Mouse (Mus musculus) adrenal gland, adult 8-10 months (tissue): ENCODE results near the gene Dab2ip. TPM values are rescaled to one million over a fixed set of nuclear protein-coding genes. Genes with fewer than 3 reads are reported as not detected.

Experiments used
- DNase-seq: peaks from one replicate; pipeline ENCODE4 v3.0.0; 2022
- total RNA-seq, 4 experiments: library from RNA; stranded (reverse); gene quantifications; 2 replicates each; pipeline ENCODE4 v1.2.4; 2022

Gene Dab2ip
- total RNA-seq, 4 experiments from 2014 or later, result 84.5 to 95.8 (median 90.0) TPM

DNA sequence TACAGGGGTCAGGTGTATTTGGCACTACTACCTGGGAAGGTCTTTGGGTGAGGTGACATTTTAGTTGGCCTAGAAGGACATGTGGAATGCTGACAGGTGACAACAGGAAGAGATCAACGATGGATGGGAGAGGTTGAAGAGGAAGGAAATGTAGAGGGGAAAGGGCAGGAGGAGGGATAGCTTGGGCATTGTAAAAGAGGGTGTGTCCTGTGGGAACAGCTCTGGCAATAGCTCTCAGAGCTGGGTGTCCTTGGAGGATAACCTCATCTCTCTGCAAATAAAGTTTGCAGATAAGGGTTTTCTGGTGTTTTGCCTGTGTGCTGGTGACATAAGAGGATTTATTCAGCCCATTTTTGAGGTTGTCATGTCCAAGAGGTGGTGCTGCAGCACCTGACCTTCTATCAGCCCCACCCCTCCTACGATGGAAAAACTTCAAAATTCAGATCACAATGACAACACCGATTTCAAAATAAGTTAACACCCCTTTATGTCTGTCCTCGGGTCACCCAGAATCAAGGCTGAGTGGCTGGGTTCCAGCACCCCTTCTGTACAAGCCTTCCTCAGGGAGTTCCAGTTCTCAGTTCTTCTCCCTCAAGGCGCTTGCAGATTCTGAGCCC, 101.6 kb downstream of the Dab2ip start:
- DNase-seq, result peak; percentile 53

DNA sequence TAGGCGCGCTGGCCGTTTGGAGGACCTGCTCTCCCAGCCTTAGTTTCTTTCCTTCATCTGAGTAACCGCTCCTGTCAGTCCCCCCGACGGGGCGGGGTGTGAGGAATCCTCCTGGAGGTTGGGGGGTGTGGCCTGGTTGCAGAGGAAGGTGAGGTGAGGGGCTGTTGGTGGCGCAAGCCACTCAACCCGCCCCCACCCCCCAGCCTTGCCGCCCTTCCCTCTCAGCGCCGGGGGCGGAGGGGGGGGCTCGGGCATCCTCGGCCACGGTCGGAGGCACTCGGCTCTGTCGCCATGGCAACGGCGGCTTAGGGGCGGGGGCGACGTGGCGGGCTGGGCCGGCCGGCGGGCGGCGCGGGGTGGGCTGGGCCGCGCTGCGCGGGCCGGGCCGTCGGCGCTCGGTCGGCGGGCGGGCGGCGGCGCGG, 102.9 kb downstream of the Dab2ip start:
- DNase-seq, result peak; percentile 58

DNA sequence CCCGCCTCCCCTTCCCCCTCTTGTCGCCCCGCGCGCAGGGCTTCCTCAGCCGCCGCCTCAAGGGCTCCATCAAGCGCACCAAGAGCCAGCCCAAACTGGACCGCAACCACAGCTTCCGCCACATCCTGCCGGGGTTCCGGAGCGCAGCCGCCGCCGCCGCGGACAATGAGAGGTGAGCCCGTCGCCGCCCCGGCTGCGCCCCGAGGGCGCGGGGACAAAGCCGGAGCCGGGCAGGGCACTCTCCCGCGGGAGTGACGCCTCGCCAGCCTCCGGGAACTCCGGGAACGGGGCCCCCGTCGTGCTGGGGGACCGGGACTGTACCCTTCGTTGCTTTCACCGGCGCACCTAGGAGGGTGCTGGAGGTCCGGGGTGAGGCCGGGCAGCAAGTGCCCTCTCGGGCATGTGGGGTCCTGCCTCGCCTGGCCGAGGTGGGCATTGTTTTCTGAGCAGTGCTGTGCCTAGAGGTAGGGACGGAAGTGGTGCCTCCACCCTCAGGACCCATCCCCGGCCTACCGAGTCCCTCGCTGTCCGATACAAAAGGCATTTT, 103.5 kb downstream of the Dab2ip start:
- peak; percentile 52 for DNase-seq

DNA sequence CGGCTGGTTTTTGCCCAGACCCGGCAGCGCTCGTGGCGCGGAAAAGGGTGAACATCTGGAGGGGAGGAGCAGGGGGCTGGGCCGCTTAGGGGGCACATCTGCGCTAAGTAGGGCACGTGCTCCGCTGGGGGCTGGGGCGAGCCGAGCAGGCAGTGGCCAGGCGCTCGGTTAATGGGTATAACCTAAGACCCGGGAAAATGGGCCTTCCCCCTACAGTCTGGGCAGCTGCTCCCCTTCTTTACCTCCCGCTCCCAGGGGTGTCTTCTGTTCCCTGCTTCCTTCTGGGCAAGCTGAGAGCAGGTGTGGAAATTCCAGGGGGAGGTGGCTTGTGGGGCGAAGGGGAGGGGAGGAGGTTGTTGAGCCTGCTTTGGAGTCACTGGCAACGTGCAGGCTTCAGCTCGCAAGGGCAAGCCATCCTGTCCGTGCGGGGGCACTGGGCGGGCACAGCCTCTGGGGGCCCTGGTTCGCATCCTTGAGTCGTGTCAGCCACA, 104.0 kb downstream of the Dab2ip start:
- no peak for DNase-seq

DNA sequence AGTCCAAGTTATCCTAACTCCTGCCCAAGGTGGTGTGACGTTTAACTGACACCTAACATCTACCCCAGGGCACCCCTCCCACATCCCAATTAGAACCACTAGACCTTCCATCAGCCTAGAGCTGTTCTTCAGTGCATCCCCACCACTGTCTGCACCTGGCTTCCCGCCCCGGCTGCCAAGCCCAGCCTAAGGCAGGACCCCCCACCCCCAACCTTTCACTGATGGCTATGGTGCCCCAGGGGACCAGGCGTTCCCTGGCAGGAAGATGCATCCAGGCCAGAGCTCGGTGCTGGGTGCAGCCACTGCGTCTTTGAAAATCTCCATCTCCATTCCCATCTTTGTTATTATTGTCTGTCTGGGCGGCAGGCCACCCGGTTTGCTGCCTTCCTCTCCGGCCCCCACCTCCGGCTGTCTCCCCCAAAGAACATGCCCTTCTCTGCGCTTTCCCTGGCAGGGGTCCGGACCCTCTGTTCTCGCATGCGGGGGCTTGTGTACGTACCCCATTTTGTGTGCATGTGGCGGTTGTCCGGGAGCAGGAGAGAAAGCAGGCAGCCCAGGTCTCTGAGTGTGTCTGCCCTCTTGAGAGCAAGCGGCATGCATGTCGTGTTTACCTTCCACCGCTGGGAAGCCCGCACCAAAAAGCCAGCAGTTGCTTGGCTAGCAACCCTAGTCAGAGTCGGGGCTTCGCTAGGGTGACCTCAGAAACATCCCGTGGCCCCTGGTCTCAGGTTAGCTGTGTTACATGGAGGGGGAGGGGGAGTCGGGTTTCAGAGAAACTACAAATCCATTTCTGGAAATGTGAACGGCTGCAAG, 104.9 kb downstream of the Dab2ip start:
- no peak for DNase-seq

DNA sequence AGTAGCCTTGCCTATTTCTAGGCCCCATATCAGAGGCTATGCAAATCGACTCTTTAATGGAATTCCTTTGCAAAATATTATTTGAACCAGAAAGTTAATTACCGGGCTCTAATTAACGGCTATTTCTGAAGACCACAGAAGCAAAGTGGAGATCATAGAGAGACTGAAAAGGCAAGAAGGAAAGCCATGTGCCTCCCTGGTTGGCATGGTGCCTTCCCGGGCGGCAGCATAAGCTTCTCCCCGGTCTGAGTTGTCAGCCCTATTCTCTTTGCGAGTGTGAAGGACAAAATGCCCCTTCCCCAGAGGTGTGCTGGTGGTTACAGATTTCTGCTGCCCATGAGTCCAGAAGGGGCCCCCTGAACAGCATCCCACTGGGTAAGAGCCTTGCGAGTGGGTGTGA, 109.7 kb downstream of the Dab2ip start:
- DNase-seq, result no peak

DNA sequence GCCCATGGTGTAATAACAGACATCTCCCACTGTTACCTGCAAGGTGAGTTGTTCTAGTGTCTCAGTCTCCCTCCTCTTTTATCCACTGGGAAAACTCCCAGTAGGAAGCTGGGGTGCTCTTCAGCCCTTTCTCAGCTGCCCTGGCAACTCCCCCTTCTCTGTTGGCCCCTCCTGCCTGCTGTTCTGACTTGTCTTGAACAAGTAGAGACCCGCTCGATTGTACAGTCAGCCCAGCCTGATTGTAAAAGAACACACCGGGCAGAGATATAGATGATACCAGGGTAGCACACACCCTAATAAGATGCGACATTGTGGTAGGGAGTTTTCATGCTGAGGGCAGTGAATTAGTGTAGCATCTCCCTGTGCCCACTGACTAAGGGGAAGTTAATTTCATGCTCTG, 111.2 kb downstream of the Dab2ip start:
- no peak for DNase-seq

DNA sequence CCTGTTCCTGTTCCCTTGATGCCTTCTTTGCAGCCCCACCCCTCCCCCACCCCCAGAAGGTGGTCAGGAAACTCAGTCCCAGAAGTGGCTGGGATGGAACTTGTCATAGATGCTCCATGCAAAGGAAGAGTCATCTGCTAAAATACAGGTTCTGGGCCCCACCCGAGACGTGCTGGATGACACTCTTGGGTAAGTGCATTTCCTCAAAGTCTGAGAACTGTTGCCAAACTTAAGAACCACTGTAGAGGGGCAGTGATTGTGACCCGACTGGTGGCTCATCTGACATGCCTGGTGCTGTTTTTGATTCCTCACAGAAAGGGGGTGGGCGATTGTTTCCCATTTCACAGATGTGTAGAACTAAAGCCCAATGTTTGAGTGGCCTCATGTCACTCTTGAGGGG, 111.7 kb downstream of the Dab2ip start:
- DNase-seq, result no peak

DNA sequence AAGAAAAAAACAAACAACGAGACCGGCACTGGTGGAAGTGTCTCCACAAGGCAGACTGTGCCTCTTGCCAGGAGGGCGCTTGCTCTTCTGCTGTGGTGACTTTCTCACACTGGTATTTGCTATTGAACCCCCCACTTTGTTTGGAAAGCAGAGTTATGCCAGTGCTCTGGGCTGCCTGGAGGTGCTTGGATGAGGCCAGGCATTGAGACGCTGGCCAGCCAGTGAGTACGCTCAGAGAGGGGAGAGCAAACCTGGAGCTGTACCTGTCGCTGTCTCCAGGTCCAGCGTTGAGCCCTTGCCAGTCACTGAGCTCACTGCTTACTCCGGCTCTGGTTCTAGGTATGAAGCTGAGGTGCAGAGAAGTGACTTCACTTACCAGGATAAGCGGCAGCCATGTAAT, 112.2 kb downstream of the Dab2ip start:
- DNase-seq, result no peak

DNA sequence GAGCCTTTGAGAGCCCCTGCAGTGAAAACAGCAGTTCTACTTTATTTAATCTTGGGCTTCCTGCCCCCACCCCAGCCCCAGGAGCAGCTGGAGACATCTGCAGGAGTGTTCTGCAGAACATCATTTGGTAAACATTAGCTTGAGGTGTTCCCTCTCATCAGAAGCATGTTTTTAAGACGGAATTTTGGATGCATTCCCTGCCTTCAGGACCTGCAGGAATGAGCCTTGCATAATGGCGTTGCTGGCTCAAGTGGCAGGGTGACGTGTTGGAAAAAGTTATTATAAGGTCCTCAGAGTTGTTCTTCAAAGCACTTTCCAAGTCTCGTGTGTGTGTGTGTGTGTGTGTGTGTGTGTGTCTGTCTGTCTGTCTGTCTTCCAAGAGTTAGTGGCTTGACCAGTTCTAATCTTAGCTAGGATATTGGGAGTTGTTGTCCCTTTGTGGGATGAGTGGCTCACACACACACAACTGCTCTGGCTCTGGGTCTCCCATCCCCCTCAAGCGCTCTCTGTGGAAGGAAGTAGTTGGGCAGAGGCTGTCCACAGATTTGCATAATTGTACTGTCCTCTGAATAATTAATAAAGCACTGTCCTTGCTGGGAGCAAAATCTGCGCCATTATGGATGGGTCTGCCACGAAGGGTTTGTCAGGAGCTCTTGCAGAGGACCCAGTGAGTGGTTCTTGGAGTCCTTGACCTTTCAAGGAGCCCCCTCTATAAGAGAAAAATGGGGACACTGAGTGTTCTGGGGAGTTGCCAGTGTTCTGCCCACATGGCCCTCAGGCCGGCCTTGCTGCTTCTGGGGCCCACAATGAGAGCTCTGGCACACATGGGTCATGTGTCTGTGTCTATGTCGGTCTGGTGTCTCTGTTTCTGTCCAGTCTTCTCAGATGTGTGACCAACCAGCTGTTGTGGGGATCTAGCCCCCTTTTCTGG, 114.2 kb downstream of the Dab2ip start:
- DNase-seq, result peak; percentile 48

DNA sequence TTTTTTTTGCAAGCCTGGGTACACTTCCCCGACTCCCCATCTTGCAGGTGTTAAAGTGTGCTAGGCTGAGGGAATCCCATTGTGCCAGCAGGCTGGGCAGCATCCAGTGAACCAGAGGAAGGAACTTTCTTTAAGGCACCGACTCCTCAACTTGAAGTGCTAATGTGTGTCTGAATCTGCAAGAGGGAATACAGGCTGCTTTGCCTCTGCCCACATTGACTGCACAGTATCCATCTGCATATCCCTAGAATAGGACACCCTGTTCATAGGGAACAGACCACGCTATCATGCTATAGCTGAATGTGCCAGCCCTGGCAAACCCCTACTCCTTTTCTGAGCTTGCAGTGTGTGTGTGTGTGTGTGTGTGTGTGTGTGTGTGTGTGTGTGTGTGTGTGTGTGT, 115.1 kb downstream of the Dab2ip start:
- DNase-seq, result no peak

DNA sequence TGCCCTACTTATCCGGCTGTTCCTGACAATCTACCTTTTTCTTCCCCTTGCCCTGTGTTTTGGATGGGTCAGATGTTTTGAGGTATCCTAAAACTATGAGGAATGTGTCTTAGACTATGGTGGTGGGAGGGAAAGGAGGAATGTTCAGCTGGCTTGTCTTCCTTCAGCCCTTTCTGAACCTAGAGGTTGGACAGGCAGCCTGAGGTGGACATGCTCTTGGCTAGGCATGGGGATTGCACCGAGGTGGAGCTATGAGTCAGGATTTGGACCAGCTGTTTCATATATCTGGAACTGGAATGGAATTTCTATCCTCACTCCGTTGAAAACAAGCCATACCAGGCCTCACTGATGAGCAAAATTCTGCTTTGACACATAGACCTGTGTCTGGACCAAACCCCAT, 115.9 kb downstream of the Dab2ip start:
- DNase-seq, result no peak

DNA sequence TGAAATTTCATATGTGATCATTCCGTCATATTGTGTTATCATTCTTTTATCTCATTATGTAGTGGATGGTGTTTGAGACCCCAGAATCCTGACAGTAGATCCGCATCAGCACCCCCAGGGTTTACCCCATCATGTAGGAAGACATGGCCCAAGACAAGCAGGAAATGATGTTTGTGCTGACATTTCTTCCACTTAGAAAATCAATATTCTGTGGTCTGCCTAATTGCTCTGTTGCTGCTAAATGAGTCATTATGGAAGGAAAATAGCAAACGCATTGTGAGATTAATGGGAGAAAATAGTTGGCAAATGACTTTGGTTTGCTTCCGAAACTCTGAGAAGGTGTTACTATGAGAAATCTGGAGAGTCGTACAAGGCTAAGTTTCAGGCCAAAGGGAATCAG, 116.4 kb downstream of the Dab2ip start:
- DNase-seq, result no peak

DNA sequence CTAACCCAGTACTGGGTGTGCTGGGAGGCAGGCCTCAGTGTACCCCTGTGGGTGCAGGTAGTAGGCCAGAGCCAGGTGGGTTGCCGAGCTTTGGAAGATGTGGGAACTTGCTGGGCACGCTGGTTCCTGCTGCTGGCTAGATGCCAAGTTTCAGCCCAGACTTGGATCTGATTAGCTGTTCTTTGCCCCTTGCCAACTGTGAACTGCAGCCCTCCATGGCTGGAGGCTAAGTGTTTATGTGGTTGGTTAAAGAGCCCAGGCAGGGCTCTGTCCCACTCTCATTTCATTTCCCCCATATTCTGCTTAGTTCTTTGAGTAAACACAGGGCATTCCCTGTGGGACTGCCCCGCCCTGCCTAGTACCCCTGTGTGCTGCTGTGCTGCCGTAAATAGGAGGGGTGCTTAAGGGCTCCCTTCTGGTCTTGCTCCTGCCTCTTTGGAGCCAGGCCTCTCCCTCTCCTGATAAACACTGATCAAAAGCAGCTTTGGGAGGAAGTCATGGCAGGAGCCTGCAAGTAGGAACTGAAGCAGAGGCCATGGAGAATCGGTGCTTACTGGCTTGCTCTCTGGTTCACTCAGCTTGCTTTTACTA, 118.1 kb downstream of the Dab2ip start:
- DNase-seq, result no peak

DNA sequence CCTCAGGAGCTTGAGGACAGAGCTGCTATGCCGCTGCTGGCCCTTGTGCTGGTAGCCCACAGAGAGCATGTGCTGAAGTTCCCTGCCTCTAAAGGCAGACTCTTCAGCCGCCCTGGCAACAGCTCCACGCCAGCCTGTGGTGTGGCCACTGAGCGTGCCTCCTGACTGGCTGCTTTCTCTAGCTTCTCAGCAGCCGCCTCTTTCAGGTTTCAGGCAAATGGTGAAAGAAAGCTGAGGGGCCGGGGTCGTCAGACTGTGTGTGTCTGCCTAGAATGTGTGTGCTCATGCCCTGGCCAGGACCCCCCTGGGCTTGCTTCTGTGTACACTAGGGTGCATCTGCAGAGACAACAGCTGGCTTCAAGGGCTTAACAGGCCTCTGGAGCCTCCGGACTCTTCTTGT, 119.8 kb downstream of the Dab2ip start:
- DNase-seq, result no peak

DNA sequence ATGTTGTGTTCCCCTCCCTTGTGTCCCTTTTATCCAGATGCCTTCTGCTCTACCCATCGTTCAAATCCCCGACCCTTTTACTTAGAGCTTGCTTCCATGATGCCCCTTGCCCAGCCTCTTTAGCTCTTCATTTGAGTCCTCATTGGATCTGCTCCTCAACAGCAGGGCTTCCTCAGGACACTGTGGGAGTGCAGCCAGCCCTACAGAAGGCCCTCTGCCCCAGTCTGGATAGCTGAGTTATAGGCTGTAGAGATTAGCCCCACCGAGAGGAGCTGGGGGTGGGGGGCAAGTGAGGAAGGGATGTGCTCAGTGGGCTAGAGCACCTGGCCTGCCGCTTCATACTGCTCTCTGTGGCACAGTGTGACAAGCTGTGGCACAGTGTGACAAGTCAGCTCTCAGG, 120.4 kb downstream of the Dab2ip start:
- DNase-seq, result no peak

DNA sequence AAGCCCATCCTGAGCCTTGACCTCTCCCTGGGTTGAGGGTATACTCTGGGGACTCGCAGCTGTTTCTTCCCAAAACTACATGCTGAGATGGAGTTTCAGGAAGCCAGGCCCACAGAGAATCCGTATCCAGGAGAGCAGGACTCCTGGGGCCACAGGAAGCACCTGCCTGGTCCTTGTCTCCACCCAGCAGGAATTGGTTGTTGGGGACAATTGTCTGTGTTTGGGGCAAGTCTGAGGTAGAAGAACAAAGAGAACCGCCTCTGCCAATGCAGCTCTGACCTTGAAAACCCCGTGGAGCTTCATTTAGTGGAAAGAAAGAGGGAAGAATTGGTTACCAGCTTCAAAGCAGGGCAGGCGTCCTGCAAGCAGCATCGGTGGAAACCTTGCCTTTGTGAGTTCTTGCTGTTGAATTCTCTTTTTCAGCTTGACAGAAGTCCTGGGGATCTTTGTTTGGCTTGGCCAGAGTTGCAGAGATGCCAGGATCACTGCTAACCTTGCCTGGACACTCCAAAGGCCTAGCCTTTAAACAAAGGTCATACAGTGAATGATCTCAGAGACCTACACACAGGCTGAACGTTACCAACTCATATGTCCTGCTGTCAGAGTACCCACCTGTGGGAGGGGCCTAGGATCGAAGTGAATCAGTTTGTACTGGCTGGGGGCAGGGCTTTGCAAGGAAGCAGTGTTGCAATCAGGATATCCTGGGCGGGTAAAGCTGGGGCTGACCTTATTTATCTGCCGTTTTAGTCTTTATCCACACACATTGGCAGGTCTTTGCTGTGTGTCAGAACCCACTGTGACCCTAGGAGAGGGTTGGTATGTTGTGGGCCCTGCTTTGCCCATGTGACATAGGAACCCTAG, 122.0 kb downstream of the Dab2ip start:
- DNase-seq, result peak; percentile 88

DNA sequence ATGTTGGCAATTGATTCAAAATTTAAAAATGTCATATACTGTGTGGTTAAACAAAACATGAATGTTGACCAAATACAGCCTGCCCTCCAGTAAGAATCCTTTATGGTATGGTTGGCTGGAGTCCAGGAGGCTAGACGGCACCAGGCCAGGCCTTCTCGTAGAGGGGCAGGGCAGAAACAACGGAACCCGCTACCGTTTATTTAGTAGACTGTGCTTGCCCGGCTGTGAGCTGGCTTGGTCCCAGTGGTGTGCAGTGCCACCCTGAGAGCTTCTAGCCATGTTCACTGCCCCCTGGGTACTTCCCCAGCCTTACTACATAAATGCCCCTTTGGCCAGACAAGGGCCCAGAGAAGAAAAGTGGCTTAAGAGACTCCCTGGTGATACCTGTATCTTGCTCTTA, 122.8 kb downstream of the Dab2ip start:
- DNase-seq, result no peak

DNA sequence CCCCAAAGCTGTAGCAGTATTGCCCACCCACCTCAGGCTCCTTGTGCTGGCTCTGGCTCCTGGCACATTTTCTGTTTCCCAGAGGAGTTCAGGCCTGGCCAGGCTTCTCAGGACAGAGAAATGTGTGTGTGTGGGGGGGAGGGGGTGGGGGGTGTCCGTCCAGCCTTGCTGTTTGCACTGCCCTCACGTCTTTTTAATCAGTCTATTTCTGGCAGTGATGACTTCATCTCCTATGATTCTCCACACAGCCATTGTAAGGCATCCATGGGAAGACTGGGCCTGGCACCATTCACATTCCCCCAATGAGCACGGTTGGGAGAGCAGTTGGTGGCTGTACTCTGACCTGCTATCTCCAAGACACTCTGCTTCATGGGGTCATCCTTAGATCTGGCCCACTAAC, 125.9 kb downstream of the Dab2ip start:
- DNase-seq, result no peak

DNA sequence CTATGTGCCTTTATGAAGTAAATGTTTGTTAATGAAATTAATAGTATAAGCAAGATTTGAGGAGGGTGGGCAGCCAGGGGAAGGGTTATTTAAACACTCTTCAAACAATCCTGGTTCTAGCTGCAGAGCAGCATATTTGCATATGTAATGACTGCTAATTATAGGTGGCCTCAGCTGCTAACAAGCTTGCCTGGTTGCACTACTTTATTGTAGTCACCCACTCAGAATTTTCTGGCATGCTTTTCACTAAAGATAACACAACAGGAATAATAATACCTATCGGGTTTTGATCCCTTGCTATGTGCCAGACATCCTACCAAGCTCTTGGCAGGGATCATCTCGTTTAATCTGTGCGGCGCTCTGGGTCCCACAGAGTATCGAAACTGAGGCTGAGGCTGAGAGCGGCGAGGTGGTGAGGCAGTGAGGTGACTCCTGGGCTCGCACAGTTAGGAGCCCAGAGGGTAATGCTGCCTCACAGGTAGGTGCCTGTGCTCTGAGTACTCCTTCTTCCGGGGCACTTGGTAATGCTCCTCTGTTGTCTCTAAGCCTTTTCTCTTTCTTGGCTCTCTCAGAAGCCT, 126.8 kb downstream of the Dab2ip start:
- DNase-seq, result no peak

DNA sequence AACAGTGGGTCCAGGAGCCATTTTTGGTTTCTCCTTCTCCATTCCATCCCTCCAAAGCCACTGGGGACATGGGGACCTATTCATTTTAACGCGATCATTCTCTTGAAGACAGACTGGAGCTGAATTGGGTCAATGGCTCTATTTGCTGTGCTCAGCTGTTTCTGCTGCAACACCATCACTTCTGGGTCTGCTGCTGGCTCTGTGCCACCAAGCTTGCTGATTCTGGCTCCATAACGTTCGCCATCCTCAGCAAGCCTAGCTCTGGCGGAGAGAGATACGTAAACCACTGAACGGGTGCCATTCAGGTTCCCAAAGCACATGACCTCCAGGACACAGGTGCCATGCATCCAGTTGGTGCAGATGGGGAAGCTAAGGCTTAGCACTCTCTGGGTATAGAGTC, 128.0 kb downstream of the Dab2ip start:
- no peak for DNase-seq
